Mouse (Mus musculus) CH12F3 (cell line): ENCODE measurements around the gene Erich6b.

Source experiments
- in situ Hi-C: fragments of 300-500 bp; cut with MboI; formaldehyde crosslinking; loops from 2 replicates; pipeline ENCODE4 v1.14.3; 2020; ENCODE audit warnings: low sequenced_read_pairs

Erich6b gene

DNA sequence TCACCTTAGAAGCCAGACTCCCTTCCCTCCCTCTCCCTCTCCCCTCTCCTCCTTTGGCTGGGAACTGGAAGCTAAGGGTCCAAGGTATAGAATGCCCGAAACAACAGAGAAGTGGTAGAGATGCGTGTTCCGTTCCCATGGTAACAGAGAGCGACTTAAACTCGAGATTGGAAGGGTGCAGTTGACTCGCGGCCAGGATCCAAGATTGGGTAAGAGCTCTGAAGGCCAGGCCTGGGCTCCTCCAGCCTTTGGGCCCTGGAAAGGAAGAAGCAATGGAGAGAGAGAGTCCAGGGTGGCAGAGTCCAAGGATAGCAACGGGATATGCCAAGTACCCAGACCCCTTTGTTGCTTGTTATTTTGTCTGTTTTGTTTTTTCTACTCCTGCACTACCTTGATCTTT, at the start of gene Erich6b:
TSS of gene Erich6b (plus strand) at position 180 of the 400 bp plus-strand sequence.
- in situ Hi-C loops: no loop called here

DNA sequence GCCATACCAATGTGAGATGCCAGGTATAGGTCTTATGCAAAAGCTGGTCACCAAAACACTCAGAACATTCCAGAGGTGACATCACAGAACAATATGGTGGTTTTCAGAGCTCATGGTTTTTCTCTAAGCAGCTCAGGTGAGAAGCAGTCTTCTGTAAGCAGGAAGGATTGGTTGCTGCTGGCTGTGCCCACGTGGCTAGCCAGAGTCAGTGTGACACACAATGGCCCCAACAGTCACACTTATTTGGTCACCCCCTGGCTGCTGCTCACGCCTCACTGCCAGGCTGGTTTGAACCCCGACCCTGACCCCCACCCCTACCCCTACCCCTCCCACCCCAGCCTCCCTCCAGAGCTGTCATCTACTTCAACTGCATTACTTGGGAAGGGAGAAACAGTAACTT, 49.1 kb upstream of the Erich6b start, which contains the start of gene Spert:
TSS of gene Spert (minus strand) at position 139 of the 400 bp plus-strand sequence.
- in situ Hi-C loops: no loop called here

DNA sequence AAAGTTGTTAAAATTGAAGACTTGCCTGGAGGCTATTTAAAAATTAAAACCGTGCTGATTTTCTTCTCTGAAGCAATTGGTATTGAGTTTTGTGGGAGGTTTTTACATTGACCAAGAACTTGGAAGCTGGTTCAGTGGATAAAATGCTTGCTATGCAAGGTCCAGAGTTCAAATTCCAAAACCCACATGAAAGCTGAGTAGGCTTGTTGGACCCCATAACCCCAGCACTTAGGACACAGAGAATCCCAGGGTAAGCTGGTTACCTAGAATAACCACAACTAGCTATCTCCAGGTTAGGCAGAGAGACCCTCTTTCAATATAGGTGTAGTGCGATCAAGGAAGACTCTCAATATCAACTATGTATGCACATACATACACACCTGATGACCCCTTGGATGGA, 32.9 kb upstream of the Erich6b start:
- in situ Hi-C loops: no loop called here

DNA sequence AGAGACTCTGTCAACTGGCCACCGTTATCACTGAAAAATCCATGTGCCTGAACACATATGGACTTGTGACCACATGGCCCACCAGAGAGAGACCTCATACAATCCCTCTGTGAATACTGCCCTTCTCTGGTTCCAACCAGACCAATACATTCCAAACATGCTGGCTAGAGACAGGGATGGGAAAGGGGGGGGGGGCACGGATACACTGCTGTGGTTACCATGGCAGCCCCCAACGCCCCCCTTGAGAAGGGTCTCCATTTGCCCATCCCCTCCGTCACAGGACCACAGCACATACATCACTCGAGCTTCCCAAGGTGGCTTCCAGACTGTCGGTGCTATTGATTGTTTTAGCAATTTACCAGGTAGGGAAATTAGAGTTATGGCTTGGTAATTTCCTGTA, 25.7 kb upstream of the Erich6b start:
- in situ Hi-C loops: no loop called here

DNA sequence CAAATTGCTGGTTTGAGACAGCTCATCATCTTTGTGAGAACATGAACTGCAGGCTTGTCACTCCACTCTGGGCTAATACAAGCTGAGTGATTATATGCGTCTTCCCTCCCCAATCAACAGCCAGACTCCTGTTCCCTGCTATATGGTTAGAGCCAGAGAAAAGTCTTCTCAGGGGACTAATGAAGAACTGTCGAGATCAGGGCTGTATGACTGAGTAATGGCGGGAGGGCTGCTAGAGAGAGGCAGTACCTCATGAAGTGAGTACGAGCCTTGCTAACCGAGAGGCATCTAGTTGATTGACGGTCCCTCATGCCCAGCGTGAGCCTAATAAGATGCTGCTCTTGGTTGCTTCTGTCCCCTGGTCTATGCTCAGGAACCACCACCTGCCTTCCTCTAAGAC, 19.1 kb upstream of the Erich6b start:
- in situ Hi-C loops: no loop called here

DNA sequence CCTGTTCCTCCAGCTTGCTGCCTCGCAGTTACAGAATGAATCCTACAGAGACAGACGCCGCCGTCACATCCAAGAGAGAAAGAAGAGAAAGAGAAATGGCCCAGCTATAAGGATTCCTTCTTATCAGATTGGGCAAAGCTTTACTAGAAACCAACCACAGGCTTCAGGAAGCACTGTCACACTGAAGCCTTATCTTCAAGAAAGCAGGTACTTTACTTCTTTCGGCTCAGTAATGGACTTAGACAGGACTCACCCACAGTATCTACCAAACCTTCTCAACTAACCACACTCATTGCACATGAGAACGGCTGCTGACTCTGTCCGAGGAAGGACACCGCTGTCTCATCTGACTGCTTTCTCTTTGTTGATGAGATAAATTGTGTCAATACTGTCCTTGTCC, 13.2 kb upstream of the Erich6b start:
- in situ Hi-C loops: no loop called here

DNA sequence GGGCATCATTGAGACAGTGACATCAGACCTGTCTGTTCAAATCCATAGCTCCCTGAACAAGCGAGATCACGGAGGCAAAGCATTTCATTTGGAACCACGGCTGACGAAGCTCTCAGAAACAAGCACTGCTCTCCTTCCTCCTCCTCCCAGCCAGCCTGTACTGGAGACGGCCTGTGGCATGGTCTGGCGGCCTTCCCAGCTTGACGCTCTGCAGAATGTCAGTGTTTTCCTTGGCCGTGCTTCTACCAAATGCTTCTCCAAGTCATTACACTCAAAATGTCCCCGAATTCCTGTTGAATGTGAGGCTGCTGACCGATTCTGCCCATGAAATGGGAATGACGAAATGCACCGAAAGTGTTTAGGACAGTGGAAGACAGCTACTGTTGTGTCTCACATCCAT, 6.7 kb upstream of the Erich6b start:
- in situ Hi-C loops: no loop called here

DNA sequence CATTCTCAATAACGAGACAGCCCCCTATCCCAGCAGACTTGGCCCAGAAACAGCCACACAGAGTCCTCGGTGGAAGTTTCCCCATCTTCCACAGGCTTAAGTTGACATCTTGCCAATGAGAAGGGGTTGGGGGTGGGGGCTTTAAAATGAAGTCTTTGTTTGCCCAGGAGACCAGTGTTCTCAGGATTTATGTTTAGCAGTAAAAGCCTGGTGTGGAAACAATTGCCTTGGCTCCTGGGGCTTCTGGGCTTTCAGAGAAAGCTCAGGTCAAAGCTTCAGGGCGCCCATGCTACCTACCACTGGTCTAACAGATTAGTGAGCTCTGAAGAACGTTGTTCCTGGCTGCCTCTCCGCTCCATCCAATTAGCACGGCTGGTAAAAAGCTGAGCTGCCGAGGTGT, 6.0 kb upstream of the Erich6b start:
- in situ Hi-C loops: no loop called here

DNA sequence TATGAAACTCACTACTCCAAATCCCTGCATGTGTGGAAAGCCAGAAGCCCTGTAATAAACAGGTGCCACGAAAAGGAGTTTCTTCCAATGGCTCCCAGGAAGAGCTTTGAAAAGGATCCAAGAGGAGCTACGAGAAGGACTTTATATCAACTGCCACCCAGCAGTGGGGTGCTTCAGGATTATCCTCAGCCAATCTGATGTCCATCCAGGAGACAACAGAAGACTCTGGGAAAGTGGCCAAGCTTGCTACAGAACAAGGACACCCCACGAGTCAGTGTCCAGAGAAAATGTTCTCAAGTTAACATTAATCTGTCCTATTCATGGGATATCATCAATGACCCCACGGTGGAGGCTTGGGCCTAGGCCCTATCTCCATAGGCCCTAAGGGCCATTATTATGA, 4.4 kb upstream of the Erich6b start:
- in situ Hi-C loops: no loop called here

DNA sequence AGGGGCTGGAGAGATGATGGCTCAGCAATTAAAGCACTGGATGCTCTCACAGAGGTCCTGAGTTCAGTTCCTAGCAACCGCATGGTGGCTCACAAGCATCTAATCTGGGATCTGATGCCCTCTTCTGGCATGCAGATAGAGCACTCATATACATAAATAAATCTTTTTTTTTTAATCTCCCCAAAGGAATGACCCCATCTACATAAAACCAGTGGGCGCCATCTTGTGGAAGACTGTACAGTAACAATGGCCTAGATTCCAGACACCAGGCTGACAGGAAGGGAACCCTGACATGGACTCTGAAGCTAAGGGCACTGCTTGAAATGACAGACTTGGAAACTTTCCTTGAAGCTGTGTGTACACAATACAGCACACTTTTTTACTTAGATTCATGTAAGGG, 1.2 kb upstream of the Erich6b start:
- in situ Hi-C loops: no loop called here

DNA sequence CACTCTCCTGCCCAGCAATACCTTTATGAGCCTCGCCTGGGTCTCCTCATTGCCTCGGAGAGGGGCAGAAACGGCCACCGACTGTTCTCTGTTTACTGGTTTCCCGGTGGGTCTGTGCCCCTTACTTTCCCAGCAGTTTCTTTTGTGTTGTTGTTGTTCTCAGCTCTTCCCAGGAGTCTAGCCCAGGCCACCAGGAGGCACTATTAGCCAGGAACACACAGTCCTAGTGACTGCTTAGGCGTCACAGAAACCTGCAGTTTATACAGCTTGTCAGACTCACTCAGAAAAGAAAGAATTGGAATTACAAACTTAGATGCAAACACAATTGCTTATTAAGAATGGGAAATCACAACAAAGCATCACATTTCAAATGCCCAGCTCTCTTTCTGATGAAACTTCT, 690 bp upstream of the Erich6b start:
- in situ Hi-C loops: no loop called here

DNA sequence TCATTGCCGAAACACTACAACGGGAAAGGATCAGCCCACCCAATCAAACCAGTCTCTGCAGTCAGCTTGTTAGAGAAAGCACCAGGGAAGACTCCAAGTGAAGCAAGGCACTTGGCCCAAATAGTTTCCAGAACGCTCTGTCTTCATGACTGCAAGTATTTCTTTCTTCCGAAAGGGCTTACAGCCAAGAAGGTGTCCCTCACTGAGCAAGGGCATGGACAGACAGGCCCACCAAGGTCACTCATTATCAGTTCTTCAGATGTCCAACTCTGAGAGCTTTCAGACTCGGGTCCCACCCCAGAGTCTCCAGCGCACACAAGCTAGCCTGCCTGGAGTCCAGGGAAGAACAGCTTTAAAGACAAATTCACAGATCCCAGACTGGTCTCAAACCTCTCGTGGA, 3.4 kb downstream of the Erich6b start:
- in situ Hi-C loops: no loop called here

DNA sequence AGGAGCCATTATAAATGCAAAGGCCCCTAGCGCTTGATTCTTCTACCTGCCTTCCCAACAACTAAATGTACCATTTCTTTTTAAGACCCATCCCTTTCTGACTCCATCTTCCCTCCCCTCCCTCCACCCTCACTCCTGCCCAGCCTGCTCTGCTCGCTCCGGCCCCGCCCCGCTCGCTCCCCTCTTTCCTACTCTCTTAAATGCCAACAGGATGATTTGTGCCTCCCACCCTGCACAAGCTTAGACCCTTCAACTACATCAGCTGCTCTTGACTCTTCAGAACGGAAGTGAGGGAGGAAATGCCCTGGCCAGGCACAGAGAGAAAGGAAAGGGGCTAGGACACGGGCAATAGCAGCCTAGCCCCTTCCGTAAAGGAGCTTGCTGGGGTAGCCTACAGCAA, 4.0 kb downstream of the Erich6b start:
- in situ Hi-C loops: no loop called here

DNA sequence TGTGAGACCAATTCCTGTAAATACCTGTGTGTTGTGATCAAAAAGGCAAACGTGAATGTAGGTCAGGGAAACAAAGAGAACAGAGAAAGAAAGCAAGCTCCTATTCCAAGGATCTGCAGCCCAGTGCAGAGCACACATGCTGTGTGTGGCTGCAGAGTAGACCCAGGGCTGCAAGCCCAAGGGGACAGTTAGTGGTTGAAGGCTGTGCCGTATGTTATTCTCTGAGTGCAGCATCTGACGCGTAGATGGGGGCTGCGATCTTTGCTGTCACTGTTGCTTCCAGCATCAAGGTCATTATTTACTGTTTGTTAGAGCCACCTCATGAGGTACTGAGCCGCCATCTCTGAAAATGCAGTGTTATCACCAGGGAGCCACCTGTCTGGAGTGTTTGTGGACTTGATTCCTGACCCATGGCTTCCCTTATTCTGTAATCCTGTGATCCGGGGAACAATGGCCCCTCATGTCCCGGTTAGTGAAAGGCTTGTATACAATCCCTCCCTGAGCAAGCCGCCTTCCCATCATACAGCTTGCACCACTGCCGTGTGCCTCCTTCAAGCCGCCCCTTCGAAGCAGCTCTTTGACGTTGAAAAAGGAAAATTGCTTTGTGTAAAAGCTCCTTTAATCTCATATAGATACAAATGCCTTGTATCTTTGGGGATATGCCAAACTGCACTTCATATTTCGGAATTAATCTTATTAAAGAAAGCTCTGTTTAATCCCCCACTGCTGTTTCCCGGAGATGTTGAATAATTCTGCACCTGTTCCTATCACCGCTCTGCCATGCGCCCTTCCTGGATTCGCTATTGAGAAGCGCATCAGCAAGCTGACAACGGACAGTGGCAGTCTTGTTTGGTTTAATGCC, 5.1 kb downstream of the Erich6b start:
- in situ Hi-C loops: no loop called here

DNA sequence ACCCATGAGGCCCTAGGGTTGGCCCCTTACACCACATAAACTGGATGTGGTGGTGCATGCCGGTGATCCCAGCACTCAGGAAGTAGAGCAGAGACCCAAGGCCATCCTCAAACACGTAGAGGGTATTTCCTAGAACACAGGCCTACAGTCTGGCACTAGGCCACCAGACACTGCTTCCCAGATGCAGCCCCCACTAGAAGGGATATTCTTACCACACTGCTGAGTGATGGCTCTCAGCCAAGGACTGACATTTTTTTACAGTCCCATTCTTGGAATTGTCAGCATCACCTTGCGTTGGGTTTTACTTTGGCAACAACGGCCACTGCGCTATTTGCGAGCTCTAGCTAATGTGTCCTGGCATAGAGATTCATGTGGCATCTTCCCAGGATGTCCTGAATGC, 18.9 kb downstream of the Erich6b start:
- in situ Hi-C loops: no loop called here

DNA sequence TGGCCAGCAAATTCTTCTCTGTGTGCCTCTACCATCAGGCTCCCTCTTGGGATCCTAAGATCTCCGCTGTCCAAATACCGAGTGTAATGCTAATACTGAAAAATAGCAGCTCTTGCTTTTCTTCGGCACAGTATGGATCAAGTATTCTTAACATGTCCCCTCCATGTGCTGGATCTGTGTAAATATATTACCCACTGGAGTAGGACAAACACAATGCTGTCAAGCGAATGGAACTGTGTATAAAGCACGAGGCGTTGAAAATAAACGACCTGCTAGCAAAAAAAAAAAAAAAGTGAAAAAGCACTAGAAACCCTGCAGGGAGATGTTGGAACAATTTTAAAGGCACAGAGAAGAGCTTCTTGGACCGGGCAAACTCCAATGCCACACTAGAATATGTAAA, 19.5 kb downstream of the Erich6b start:
- in situ Hi-C loops: no loop called here

DNA sequence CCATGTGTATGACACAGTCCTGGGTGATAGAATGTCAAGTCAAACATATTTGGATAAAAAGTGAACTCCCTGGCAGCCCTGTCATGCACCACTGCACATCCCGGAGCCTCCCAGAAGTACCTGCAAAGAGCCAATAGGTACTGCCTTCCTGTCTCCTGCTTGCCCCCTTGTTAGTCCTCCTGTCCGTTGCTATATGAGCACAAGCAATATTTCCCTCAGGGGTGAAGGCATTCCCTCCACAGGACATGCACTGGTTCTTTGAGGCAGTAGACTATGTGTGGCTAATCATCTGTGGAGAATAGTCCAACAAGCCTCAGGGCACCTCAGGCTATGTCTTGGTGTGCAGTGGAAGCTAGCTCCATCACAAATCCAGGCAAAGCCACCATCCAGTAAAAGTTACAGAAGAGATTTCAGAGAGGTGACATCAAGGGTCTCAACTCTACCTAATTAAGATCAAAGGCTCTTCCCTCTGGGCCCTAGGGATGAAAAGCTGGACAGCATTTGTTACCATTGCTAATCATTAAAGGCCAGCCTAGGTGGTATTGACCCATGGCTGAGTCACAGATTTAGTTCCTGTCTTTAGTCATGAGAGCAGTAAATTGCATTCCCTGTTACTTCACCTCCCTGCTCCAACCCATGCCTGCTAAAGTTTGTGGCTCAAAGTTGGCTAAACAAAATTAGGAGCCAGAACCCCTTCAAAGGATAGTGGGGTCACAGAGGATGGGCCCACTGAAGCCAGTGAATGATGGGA, 23.5 kb downstream of the Erich6b start:
- in situ Hi-C loops: no loop called here

DNA sequence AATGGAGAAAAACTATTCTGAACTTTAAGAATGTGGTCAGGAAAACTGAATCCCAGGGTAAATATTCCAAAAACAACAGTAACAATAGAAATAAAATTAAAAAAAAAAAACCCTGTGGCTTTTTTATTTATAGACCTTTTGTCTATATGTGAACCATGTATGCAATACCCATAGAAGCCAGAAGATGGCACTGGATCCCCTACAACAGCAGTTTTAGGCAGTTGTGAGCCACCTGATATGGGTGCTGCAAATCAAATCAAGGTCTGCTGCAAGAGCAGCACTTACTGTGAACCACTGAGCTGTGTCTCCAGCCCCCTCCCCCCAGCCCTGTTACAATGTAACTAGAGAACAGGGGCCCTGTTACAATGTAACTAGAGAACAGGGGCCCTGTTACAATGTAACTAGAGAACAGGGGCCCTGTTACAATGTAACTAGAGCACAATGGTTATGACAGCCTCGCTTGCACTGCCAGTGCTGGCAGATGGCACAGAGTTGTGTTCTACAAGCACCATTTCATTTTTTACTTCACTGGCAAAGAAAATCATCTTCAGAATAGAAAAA, 27.1 kb downstream of the Erich6b start:
- in situ Hi-C loops: no loop called here

DNA sequence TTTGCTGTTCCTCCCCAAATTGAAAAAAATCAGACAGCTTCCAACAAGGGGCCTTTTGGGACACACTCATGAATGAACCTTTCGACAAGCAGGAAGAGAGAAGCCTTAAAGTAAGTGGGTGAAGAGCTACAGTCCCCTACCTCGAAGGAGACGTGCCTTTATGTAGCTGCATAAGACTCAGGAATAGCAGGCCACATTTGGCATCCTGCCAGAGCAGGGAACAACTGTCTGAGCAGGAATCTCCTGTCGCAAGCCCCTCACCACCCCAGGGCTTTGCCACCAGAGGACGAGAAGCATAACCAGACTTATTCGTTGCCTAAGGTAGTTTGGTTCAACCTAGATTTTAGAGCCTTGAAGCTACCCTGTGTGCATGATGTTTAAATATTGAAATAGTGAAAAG, 34.3 kb downstream of the Erich6b start:
- in situ Hi-C loops: no loop called here

DNA sequence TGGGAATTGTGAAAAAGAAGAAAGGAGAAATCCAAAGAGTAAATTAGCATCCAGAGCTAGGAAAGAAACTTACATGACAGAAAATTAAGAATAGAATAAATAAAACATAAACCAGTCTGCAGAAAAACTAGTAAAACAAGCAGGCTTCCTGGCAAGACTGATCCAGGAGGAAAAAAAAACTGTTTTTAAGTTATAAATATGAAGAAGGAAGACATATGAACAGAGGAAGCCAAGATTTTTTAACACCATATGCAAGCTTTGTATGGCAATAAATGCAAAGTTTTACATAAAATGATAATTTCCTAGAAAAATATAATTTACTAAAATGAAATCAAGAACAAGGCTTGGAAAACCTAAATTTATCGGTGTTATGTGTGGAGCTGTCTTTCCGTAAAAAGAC, 48.4 kb downstream of the Erich6b start:
- in situ Hi-C loops: no loop called here

DNA sequence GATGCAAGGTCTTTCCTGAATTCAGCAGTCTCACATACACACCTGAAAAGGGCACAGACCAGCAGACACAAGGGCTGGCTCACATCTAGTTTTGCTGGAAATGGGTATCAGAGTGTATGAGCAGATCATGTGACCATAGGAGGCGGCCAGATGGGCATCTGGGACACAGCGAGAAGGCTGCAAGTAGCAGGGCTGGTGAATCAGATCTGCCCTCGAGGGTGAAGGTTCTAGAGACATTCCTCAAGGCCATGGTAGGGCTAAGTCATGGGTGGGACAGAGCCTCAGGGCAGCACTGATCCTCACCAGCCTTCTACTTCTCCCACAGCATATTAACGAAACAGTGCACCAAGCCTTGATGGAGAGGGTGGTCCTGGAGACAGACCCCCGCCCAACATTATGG, 54.0 kb downstream of the Erich6b start:
- in situ Hi-C loops: no loop called here

DNA sequence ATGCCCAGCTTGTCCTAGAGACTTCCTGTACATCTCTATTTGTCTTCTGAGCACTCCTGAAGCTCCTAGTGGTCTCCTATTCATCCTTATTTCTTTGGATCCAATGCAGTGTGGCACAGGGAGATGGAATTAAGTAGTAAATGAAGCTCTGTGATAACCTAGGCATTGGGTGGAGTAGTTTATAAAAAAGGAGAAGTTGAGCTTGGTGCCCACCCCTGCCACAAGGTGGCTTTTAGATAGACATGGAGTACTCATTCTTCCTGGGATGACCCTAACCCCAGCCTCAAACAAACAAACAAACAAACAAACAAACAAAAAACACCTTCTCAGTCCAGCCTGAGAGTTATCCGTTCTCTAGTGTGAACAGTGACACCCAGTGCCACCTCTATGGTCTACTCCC, 55.9 kb downstream of the Erich6b start:
- in situ Hi-C loops: no loop called here
